Mouse (Mus musculus) CD8-positive naive resting alpha-beta T cell, adult 57 days (primary cell): ENCODE measurements around the gene Arl2bp. TPM values are rescaled to one million over a fixed set of nuclear protein-coding genes. Genes with fewer than 3 reads are reported as not detected.

Experiments used
- total RNA-seq: library from RNA; stranded (reverse); gene quantifications from one replicate; pipeline ENCODE4 v1.2.4, GENCODE M21; 2023

The Arl2bp gene
- 120 TPM for total RNA-seq

DNA sequence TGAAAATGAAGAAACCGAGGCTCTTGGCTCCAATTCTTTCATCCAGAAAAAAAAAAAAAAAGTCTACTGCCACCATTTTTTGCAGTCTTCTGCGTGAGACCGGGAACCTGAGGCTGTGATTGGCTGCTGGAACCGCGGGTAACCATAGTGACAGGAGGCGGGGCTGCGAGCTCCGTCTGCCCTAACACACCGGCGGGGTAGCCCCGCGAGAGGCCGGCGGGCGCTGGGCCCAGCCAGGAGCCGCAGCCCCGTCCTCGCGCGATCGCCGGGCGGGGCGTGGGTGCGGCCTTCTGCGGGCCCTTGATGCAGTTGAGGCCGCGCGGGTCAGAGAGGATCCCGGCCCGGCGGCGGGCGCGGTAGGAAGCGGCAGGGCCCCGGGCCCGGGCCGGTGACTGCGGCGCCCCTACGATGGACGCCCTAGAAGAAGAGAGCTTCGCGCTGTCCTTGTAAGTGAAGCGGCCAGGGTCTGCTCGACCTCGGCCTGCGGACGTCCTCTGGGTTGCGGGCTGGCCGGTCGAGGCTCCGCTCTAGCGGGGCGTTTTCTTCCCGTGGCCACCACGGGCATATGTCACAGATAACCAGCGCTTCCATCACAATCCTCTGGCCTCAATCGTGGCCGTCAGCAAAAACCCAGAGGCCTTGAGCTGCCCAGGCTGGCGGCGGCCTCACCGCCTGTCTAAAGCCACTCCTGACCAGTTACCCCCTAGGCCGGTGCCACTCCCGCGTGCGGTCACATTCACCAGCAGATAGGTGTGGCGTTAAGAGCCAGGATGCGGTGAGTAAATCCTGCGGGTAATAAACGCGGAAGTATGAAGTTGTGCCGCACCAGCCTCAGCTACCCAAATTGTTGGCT is at the start of gene Arl2bp:
Arl2bp (plus strand) TSS at position 145 of the 853 bp plus-strand sequence.

DNA sequence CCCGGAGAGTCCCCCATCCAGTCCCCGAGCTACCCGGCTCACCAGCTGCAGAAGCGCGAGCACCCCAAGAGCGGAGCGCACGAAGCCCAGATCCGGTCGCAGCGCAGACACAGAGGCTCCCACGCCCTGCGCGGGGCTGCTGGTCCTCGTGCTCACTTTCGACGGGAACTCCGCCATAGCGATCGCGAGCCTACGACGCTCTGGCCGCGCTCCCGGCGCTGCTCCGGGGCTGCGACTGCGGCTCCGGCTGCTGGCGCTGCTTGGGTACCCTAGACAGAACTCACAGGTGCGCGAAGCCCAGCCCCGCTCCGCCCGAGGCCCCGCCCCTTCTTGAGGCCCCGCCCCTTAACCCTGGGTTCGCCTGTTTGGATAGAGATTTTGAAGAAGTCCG is 29.6 kb downstream of the Arl2bp start, which contains the start of gene Pllp:
Pllp (minus strand) TSS at position 285 of the 391 bp plus-strand sequence.

Other genes with a start within 250 kb of the Arl2bp start
- 402 TPM for gene Nlrc5, start 232.2 kb upstream of the Arl2bp start, total RNA-seq
- 0.49 TPM for gene Cpne2, start 133.6 kb upstream of the Arl2bp start, total RNA-seq
- 32.5 TPM for gene Rspry1, start 64.7 kb upstream of the Arl2bp start, total RNA-seq
- 39.4 TPM for gene Fam192a, start 64.6 kb upstream of the Arl2bp start, total RNA-seq
- gene Pllp, start 29.7 kb downstream of the Arl2bp start, total RNA-seq = not detected
- not detected for gene Ccl22, start 79.0 kb downstream of the Arl2bp start, total RNA-seq
- not detected for gene Cx3cl1, start 105.4 kb downstream of the Arl2bp start, total RNA-seq
- not detected for gene Ccl17, start 143.9 kb downstream of the Arl2bp start, total RNA-seq
- gene Coq9, start 171.7 kb downstream of the Arl2bp start, total RNA-seq = 39.6 TPM
- gene Ciapin1, start 171.8 kb downstream of the Arl2bp start, total RNA-seq = 60.7 TPM
- 56.6 TPM for gene Polr2c, start 190.8 kb downstream of the Arl2bp start, total RNA-seq
- 0.40 TPM for gene Dok4, start 209.7 kb downstream of the Arl2bp start, total RNA-seq